Mouse (Mus musculus) cortical plate, adult 2 months (tissue): ENCODE data around the gene Impdh2. TPM values are rescaled to one million over a fixed set of nuclear protein-coding genes. Genes with fewer than 3 reads are reported as not detected.
"Not testable (repeated sequence)": the region's sequence is repeated elsewhere in the genome, so short reads cannot be mapped to it uniquely, and the experiment has no call there.

Experiments
- H3K27ac ChIP-seq: fragments of 200-500 bp; 2 replicates; pipeline ENCODE4 v1.5.1; 2012; ENCODE audit warnings: low read length, control low read depth, inconsistent platforms; ENCODE audit not compliant: insufficient read depth
- H3K4me1 ChIP-seq: fragments of 200-500 bp; 2 replicates; pipeline ENCODE4 v1.6.1; 2011; ENCODE audit warnings: low read length; ENCODE audit not compliant: control insufficient read depth, insufficient read depth
- H3K4me3 ChIP-seq: fragments of 200-500 bp; 2 replicates; pipeline ENCODE4 v1.5.1; 2011; ENCODE audit warnings: mild to moderate bottlenecking, low read length, control low read depth; ENCODE audit not compliant: insufficient read depth
- CTCF ChIP-seq: fragments of 200-500 bp; IDR thresholded peaks from 2 replicates; pipeline ENCODE4 v1.5.1; 2011; ENCODE audit warnings: mild to moderate bottlenecking, control low read depth, low read length; ENCODE audit not compliant: insufficient read depth; ENCODE audit errors: extremely low read depth
- POLR2A ChIP-seq: fragments of 200-500 bp; IDR thresholded peaks from 2 replicates; pipeline ENCODE4 v1.6.1; 2011; ENCODE audit warnings: mild to moderate bottlenecking, low read length, control low read depth; ENCODE audit not compliant: insufficient read depth; ENCODE audit errors: extremely low read depth
- polyA plus RNA-seq: library from polyadenylated mRNA; depleted of rRNA; stranded (reverse); fragments of >200 nt; gene quantifications from 2 replicates; pipeline ENCODE4 v1.2.3, GENCODE M21; 2012; rRNA removed

The Impdh2 gene
- polyA plus RNA-seq, 1 experiment = 62.2 TPM

DNA sequence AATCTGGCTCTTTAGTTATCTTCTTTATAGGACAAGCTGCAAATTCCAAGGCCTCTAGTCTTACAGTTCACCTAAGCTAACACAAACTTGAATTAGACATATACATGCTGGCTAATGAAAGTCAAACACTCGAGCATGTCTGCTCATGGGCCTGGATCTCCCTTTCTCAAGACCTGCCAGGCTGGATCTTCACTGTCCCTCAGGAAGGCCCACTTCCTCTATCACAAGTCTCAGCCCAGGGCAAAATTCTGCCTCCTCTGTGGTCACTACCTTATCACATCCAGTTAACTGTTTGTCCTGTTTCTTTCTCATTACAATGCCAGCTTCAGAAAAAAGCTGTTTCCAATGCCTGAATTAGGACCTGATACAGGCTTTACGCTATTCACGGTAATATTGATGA is 34.3 kb downstream of the Impdh2 start:
- H3K4me3 ChIP-seq = no peak overlapping the region
- H3K27ac ChIP-seq = no peak overlapping the region
- no peak for TF ChIP-seq POLR2A
- no peak for TF ChIP-seq CTCF
- H3K4me1 ChIP-seq = peaks cover 2% of the 10 kb centered on the region; the same call in 1 of the 2 replicates

DNA sequence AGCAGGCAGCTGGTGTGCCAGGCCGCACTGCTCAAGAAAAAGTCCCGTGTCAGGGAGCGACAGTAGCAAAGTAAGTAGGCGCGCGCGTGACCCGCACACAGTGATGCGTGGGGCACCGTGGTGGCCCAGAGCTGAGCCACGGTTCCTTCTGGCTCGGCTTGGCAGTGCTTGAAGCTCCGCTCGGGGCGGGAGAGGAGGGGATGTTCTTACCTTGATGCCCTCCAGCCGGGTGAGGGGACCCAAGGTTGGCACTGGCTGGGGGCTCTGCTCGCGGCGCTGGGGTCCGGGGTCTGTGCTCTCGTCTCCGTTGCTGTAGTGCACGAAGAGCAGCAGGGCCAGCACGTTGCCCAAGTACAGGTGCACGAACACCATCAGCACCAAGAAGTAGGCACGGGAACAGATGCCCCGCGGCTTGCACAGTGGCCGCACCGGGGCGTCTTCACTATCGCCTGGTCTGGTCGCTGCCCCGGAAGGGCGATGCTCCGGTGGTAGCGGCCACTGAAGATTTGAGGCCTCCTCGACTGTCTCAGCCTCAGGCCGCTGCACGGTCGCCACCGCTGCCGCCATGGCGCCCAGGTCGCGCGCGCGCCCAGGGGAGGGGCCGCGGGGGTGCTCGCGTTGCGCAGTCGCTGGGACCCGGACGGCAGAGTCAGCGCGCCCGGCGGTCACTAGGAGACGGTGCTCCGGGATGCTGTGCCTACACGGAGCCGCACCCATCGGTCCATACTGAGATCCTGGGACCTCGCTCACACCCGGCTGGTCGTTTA is 37.1 kb downstream of the Impdh2 start, which contains the start of gene P4htm:
Gene P4htm (minus strand): TSS at position 670 of the 767 bp plus-strand sequence.
- H3K4me3 ChIP-seq = peak within 1 kb of the TSS; percentile 89
- peaks cover 2% of the 10 kb centered on the region; the same call in 1 of the 2 replicates for H3K4me1 ChIP-seq
- no peak for TF ChIP-seq CTCF
- peak; percentile 53; the same call in 1 of the 2 replicates for TF ChIP-seq POLR2A
- H3K27ac ChIP-seq = peak within 1 kb of the TSS; percentile 85

GRCm38 (mm10) chr9:108599021-108599566 is 39.0 kb downstream of the Impdh2 start:
- H3K27ac ChIP-seq = no peak overlapping the region
- peaks cover 2% of the 10 kb centered on the region; the same call in 1 of the 2 replicates for H3K4me1 ChIP-seq
- H3K4me3 ChIP-seq = no peak overlapping the region
- no peak for TF ChIP-seq CTCF

- TF ChIP-seq POLR2A (no peak), CTCF (no peak)
- no peak overlapping the region for H3K4me3 ChIP-seq
- H3K27ac ChIP-seq = no peak overlapping the region
- peaks cover 2% of the 10 kb centered on the region; the same call in 1 of the 2 replicates for H3K4me1 ChIP-seq
Observed at GRCm38 (mm10) chr9:108600011-108600410, 39.9 kb downstream of the Impdh2 start.

GRCm38 (mm10) chr9:108601986-108602385 is 41.9 kb downstream of the Impdh2 start:
- TF ChIP-seq CTCF (no peak), POLR2A (no peak)
- no peaks in the 10 kb centered on the region; the same call in 1 of the 2 replicates for H3K4me1 ChIP-seq
- H3K4me3 ChIP-seq = no peak overlapping the region
- no peak overlapping the region for H3K27ac ChIP-seq

DNA sequence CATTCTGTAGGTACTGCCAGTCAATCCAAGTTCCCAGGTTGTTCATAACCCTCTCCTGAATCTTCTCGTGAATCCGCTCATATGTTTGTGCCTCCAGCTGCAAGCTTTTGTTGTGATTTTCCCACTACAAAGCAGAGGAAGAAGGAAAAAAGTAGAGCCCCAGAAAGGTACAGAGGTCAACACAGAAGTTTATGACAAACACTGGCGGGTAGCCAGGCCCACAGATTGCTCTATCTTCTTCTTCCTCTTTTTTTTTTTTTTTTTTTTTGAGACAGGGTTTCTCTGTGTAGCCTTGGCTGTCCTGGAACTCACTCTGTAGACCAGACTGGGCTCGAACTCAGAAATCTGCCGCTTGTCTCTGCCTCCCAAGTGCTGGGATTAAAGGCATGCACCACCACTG is 47.8 kb downstream of the Impdh2 start:
- not testable (repeated sequence) for H3K4me3 ChIP-seq, H3K27ac ChIP-seq

DNA sequence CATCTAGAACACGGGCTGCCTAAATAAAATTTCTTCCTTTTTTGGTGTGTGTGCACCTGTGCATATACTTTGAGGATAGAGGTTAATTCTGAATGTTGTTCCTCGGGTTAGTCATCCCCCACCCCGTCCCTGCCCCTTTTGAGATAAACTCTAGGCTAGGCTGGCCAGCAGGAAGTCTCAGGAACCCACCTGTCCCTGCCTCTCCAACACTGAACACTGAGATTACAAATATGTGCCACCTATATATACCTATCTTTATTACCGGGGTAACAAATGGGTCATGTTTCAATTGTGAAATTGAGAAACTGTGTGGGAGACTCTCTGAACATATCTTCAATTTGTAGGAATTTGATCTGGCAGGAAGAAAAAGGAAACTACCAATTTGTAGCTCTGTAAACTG is 48.8 kb downstream of the Impdh2 start:
- H3K4me1 ChIP-seq = no peaks in the 10 kb centered on the region; the same call in 1 of the 2 replicates
- TF ChIP-seq POLR2A = no peak
- TF ChIP-seq CTCF = no peak
- H3K4me3 ChIP-seq = no peak overlapping the region
- no peak overlapping the region for H3K27ac ChIP-seq

More for the DNA sequence above, 47.8 kb downstream of the Impdh2 start:
- H3K4me1 ChIP-seq = not testable (repeated sequence)

GRCm38 (mm10) chr9:108611488-108611887 is 51.4 kb downstream of the Impdh2 start:
- Histone ChIP-seq H3K4me1 (no peaks in the 10 kb centered on the region; the same call in 1 of the 2 replicates), H3K4me3 (no peak overlapping the region), H3K27ac (no peak overlapping the region)
- TF ChIP-seq CTCF (no peak), POLR2A (no peak)

Other genes starting within 250 kb of the Impdh2 start
- 258 and 294 TPM in 2 replicates for gene Gpx1, start 221.4 kb upstream of the Impdh2 start, polyA plus RNA-seq
- 114 and 116 TPM in 2 replicates for gene Usp4, start 212.4 kb upstream of the Impdh2 start, polyA plus RNA-seq
- gene 1700102P08Rik, start 167.5 kb upstream of the Impdh2 start, polyA plus RNA-seq = 1.1 TPM in 2 replicates
- 0.33 and 0.66 TPM in 2 replicates for gene Ccdc36, start 131.8 kb upstream of the Impdh2 start, polyA plus RNA-seq
- not detected in 2 replicates for gene BC048562, start 123.8 kb upstream of the Impdh2 start, polyA plus RNA-seq
- 19.9 and 22.3 TPM in 2 replicates for gene Ccdc71, start 99.8 kb upstream of the Impdh2 start, polyA plus RNA-seq
- 44.9 and 46.1 TPM in 2 replicates for gene Klhdc8b, start 98.7 kb upstream of the Impdh2 start, polyA plus RNA-seq
- gene Lamb2, start 80.5 kb upstream of the Impdh2 start, polyA plus RNA-seq = 31.6 and 34.2 TPM in 2 replicates
- 169 and 173 TPM in 2 replicates for gene Usp19, start 69.7 kb upstream of the Impdh2 start, polyA plus RNA-seq
- 110 TPM in 2 replicates for gene Qars, start 52.6 kb upstream of the Impdh2 start, polyA plus RNA-seq
- gene Qrich1, start 43.5 kb upstream of the Impdh2 start, polyA plus RNA-seq = 110 and 111 TPM in 2 replicates
- gene Ndufaf3, start 7.1 kb downstream of the Impdh2 start, polyA plus RNA-seq = 69.6 and 71.9 TPM in 2 replicates
- gene Dalrd3, start 9.6 kb downstream of the Impdh2 start, polyA plus RNA-seq = 224 and 245 TPM in 2 replicates
- 70.9 and 74.9 TPM in 2 replicates for gene Wdr6, start 18.5 kb downstream of the Impdh2 start, polyA plus RNA-seq
- 105 and 112 TPM in 2 replicates for gene P4htm, start 37.4 kb downstream of the Impdh2 start, polyA plus RNA-seq
- 43.7 and 44.4 TPM in 2 replicates for gene Arih2, start 89.1 kb downstream of the Impdh2 start, polyA plus RNA-seq
- 12.6 and 13.8 TPM in 2 replicates for gene Slc25a20, start 101.8 kb downstream of the Impdh2 start, polyA plus RNA-seq
- 20.6 and 21.2 TPM in 2 replicates for gene Prkar2a, start 129.0 kb downstream of the Impdh2 start, polyA plus RNA-seq
- 145 and 162 TPM in 2 replicates for gene Ip6k2, start 223.5 kb downstream of the Impdh2 start, polyA plus RNA-seq
- 65.0 and 66.8 TPM in 2 replicates for gene Nckipsd, start 248.1 kb downstream of the Impdh2 start, polyA plus RNA-seq